Comparison of ENCODE assay signal across 29 mouse cellular contexts in the genomic region with DNA sequence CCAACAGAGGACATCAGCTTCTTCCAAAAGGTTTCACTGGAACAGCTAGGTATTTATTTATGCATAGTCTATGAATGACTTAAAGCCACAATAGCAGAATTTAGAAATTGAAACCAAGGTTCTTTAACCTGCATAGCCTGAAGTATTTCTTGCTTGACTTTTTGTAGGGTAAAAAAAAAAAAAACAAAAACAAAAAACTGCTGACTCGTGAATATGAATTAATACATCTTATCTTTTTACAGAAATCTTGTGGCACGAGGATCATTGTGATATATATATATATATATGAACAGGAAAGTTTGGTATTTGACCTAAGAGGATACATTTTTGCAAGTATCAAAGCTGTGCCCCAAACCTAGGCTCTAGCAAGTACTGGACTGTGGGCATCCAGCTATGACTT.
"Had no signal": no experiment of that assay in that cellular context is flagged by ENCODE, and none has a peak within 500 bp of the region (broad histone marks: within the 10 kb centered on the region; RNA-seq: fewer than 3 reads in every experiment).

No protein-coding gene starts in this region.

- H3K27ac ChIP-seq: limb, embryonic 10.5 days; limb, embryonic 12.5 days; limb, embryonic 13.5 days; limb, embryonic 15.5 days; liver, embryonic 12.5 days; liver, embryonic 13.5 days; liver, embryonic 14.5 days; liver, embryonic 15.5 days; lung, embryonic 15.5 days; macrophage; midbrain, embryonic 10.5 days; midbrain, embryonic 12.5 days; midbrain, embryonic 13.5 days; midbrain, embryonic 15.5 days had no signal

- H3K36me3 ChIP-seq: limb, embryonic 10.5 days; limb, embryonic 12.5 days; limb, embryonic 13.5 days; limb, embryonic 15.5 days; liver, embryonic 12.5 days; liver, embryonic 13.5 days; liver, embryonic 15.5 days; lung, embryonic 15.5 days; midbrain, embryonic 10.5 days; midbrain, embryonic 12.5 days; midbrain, embryonic 13.5 days; midbrain, embryonic 15.5 days had no signal

- DNase-seq: left cerebral cortex, postnatal 4 days; liver; liver, embryonic 13.5 days; liver, postnatal 0 days; lung, adult 18-20 months; lung, adult 2 months; lung, embryonic 14.5 days; lung, postnatal 10 days; lung, postnatal 14 days; lung, postnatal 36 days; lung, postnatal 4 days; midbrain, embryonic 14.5 days had no signal

- H3K9ac ChIP-seq: limb, embryonic 12.5 days; limb, embryonic 13.5 days; limb, embryonic 15.5 days; liver, embryonic 12.5 days; liver, embryonic 13.5 days; liver, embryonic 14.5 days; liver, embryonic 15.5 days; liver, postnatal 0 days; lung, embryonic 14.5 days; lung, embryonic 15.5 days; midbrain, embryonic 12.5 days; midbrain, embryonic 13.5 days; midbrain, embryonic 15.5 days had no signal

- H3K9me3 ChIP-seq: limb, embryonic 10.5 days; limb, embryonic 12.5 days; limb, embryonic 13.5 days; limb, embryonic 15.5 days; liver, embryonic 15.5 days; lung, embryonic 15.5 days; midbrain, embryonic 10.5 days; midbrain, embryonic 12.5 days; midbrain, embryonic 13.5 days; midbrain, embryonic 15.5 days had no signal

- H3K4me1 ChIP-seq: limb, embryonic 10.5 days; limb, embryonic 12.5 days; limb, embryonic 13.5 days; limb, embryonic 15.5 days; liver, embryonic 12.5 days; liver, embryonic 13.5 days; liver, embryonic 15.5 days; lung, embryonic 15.5 days; megakaryocyte, embryonic 14.5 days; midbrain, embryonic 10.5 days; midbrain, embryonic 12.5 days; midbrain, embryonic 13.5 days; midbrain, embryonic 15.5 days had no signal

- H3K4me3 ChIP-seq: limb, embryonic 10.5 days; limb, embryonic 12.5 days; limb, embryonic 13.5 days; limb, embryonic 15.5 days; liver, embryonic 12.5 days; liver, embryonic 13.5 days; liver, embryonic 15.5 days; lung, embryonic 15.5 days; megakaryocyte, embryonic 14.5 days; midbrain, embryonic 10.5 days; midbrain, embryonic 12.5 days; midbrain, embryonic 13.5 days; midbrain, embryonic 15.5 days; myocyte had no signal

- H3K4me2 ChIP-seq: limb, embryonic 12.5 days; limb, embryonic 13.5 days; limb, embryonic 15.5 days; liver, embryonic 11.5 days; liver, embryonic 12.5 days; liver, embryonic 13.5 days; liver, embryonic 15.5 days; lung, embryonic 14.5 days; lung, embryonic 15.5 days; midbrain, embryonic 11.5 days; midbrain, embryonic 12.5 days; midbrain, embryonic 13.5 days; midbrain, embryonic 15.5 days had no signal

- H3K27me3 ChIP-seq: limb, embryonic 12.5 days; limb, embryonic 13.5 days; limb, embryonic 15.5 days; liver, embryonic 12.5 days; liver, embryonic 13.5 days; liver, embryonic 15.5 days; lung, embryonic 15.5 days; megakaryocyte, embryonic 14.5 days; midbrain, embryonic 12.5 days; midbrain, embryonic 13.5 days; midbrain, embryonic 15.5 days had no signal
